Mouse (Mus musculus): ENCODE measurements around the gene Hnrnph2.

Gene Hnrnph2

DNA sequence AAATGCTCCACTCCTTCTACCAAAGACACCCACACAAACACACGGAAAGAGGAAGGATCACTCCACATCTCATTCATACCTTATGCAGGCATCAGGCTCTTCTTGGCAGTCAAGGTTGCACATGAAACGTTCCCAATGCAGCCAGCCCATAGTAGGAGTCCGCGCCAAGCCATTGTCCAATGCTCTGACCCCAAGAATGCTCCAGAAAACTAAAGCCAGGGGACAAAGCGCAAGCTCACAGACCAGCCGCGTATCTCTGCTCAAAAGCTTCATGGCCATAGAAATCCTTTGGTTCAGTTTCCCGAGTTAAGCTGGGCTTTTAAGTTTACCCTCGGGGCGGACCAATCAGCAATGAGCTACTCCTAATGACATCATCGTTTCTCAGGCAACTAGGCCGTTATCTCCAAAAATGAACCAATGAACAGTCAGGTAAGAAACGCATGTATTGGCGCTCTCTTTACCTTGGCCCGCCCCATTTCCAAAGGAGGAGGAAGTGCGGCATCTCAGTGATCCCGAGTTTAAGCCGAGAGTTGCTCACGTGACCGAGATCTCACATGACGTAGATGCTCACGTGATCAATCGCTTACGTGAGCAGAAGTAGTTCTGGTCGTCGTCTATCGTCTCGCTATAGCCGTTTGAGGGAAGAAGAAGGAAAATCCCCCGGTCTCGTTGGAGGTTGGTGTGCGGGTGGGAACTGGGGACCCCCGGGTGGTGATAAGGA is at the start of gene Hnrnph2, which contains the start of gene Gla:
Hnrnph2 (plus strand) TSS at position 521 of the 721 bp plus-strand sequence.
Gla (minus strand) TSS at position 467 of the 721 bp plus-strand sequence.
- peak; percentile 90 for DNase-seq

DNA sequence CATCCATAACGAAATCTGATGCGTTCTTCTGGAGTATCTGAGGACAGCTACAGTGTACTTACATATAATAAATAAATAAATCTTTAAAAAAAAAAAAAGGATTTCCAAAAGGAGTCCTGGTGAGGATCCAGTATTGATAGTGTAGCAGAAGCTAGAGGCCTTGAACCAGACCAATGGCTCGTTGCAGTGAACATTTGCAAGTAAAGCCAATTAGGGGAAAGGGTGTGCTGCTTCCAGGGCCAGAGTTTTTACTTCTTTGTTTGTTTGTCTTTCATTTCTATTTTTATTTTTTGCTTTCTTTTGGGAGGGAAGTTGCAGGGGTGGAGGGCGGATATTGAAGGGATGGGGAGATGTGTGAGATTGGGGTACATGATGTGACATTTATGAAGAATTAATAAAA is 47.7 kb upstream of the Hnrnph2 start:
- no peak for DNase-seq

DNA sequence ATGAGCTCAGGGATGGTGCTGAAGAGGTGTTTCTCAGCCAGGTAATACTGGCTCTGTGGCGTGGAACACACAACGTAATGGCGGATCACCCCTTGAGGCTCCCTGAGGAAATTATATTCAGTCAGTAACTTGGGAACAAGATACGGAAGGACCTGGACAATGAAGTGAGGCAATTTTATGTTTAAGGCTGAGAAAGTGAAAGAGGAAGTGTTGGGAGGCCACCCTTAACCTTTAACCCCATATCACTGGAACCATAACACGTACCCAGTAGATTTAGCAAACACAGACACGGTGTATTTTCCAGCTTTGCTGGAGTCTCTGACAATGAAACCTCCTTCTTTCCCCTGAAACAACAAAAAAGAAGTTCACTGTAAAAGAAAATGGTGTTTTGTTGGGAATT is 46.6 kb upstream of the Hnrnph2 start:
- no peak for DNase-seq

DNA sequence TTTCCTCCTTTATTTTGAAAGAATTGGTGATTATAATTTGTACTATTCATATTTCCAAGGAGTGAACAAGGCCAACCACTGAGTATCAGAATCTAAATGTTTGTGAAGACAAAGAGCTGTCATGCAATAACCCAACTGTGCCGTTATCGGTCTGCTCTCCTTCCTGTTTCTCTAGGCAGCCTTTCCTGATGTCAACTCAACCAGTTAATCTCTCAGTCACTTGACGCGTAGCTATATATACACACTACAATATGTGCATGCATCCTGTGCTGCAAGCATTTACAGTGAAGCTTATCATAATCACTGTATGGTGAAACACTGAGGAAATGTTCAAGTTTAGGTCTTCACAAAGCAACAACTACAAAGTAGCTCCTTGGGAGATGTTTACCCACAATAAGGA is 36.7 kb upstream of the Hnrnph2 start:
- DNase-seq = no peak

DNA sequence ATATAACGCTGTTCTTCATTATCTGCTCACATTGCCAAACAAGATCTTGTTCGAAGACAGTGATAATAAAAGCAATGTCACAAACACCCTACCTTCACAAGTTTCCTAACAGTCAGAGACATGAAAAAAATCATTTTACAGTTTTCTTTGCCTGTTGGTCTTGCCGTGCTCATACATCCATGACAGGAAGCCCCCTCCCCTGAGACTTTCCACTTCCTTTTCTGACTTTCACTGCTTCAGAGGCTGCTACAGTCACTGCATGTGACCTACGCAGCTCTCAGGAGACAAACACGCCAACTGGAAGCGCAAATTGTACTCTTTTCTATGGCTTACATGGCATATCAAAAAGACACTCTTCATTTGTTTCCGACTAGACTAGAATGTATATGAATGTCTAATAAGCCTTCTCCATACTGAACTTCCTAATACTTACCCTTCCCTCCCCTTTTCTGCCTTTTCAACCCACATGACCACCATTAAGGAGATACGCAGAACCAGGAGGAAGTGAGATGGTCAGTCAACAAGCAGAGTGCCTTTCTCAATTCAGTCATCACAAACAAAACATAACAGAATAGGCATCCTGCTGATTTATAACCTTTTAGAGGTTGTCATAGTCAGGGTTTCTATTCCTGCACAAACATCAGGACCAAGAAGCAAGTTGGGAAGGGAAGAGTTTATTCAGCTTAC is 34.3 kb upstream of the Hnrnph2 start:
- no peak for DNase-seq

DNA sequence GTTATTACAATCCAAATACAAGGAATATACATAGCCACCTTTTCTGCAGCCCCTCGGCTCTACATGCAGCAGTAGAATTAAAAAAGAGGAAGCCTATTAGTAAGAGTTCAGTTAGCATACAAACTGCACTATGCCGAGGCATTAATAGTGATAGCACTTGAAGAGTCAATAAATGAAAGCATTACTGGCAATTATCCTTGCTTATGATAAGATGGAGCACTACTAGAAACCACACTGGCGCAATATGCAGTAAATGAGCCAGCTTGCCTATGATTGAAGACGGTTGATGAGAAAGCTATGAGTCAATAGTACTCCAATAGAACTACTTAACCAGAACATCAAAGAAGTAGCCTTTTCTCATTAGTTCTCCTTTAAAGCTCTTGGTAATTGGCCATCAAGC is 23.1 kb upstream of the Hnrnph2 start:
- DNase-seq = no peak

DNA sequence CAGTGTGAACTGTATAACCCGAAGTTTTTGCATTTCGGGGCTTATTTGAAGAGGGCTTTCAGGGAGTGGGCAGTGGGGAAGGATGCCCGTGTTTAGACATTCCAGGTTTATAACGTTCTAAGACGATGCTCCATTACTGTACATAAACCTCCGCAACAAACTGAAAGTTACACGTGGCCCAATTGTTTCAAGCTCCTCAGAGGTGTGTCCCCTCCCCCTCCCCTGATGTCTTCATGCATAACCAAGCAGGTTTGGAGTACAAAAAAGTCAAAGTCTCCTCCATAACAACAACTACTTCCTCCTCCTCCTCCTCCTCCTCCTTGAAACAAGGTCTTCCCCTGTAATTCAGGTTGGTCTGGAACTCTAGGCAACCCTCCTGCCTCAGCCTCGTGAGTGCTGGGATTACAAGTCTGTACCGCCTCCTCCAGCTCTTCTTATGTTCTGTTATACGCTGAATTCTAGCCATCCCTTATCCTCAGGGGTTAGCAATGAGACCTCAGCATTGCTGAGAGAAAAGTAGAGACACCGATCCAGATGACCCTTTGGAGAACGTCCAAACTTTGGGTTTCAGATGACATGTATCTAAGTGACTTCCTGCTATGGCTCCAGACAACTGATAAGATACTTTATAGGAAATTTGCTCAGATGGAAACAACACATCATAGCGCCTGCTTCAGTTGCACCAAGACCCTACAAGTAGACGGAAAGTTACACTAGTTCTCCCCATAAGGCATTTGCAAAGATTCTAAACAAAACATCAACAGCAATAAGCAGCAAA is 20.3 kb upstream of the Hnrnph2 start:
- no peak for DNase-seq

DNA sequence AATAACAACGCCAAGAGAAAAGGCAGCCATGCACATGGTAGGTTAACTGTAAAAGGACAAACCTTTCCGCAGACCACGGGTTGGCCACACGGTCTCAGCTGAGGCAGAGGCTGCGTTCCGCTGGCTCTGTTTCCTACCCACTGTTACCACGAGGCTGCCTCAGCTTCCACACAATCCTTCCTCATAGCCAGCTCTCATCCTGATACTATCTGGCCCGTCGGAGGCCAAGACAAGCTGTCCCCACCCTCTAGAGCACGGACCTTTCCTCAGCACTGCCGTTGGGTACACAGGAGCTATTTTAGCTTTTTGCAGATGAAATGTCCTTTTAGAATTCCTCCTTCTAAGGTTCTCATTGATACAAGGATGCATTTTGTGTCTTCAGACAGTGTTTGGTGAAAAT is 18.7 kb upstream of the Hnrnph2 start:
- peak; percentile 54 for DNase-seq

DNA sequence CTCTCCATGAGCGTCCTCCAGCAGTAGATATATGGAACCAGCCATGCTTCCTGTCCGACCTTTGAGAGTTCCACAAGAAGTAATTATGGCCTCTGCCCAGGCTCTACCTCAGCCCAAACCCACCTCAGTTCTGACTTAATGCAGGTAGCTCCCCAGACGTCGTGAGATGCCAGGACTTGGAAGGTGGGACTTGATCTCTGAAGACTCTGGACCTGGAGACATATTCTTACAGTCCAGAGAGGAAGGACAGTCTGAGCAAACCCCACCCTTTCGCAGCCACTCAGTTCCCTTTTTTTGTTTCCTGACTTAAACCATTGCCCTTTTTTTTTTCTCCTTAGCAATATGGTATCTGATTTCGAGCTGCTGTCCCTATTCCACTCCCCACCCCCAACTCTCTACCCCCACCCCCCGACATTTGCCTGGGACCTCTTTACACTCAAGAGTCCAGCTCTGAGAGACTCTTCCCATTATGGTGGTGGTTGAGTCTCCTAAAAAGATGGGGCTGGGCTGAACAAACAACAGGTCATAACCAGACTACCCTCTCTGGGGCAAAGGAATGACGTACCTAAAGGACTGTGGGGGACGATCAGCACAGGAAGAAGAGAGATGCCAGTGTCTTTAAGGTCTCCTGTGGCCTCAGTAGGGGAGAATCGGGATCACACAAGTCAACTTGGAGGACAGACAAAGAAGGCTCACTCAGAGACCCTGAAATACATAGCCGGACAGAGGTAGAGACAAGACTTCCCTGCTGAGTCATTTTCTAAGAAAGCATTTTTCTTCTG is 17.9 kb upstream of the Hnrnph2 start, which contains the start of gene Btk:
Btk (minus strand) TSS at position 683 of the 782 bp plus-strand sequence.
- no peak for DNase-seq

DNA sequence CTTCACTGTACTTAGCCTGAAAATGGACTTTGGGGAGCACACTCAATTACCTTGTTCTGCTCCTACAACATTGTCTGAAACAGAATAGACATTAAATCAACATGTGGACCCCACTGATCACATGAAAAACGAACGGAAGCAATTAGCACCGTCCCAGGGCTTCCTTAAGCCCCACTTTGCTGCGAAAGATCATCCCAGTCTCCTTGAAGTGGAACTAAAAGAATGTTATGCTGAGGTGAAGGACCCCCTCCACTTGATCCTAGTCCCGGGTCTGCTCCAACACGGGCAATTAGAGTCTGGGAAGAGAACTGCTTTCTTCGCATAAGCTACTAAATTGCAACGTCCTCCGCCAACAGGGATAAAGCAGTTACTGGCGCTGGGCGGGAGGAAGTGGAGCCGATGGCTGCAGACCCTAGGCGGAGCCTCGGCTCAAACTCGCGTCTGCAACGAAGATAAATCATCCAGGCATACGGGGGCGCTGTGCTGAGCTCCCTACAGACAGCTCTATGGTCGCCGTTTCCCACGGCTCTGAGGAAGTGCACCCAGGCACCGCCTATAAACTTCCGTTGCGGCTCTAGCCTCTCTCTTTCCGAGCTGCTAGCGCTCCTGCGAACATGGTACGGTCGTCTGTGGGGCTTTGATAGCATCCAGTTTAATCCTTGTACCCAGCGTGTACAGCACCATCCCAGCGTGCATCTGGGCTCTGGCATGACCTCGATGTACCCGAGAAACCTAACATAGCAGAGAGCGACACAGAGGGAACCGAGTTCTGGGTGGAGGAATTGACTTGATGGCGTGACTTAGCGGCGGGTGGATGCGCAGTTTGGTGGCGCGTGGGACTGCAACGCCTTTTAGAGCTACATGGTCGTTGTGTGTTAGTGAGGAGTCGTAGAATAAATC is 15.6 kb upstream of the Hnrnph2 start, which contains the start of gene Rpl36a:
Rpl36a (plus strand) TSS at position 552 of the 900 bp plus-strand sequence.
- DNase-seq = peak; percentile 92

DNA sequence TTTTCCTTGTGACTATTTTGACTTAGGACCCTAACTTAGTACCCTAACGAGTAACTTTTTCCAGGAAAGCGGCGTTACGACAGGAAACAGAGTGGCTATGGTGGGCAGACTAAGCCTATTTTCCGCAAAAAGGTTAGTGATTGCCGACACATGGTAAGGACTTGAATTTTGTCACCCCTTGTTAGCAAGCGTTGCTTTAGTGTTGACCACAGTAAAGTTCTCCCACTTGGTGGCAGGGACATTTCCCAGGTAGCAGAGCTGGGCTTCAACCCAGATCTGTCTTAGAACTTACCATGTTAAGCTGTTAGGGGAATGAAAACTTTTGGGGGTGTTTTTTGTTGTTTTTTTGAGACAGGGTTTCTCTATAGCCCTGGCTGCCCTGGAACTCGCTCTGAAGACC is 14.5 kb upstream of the Hnrnph2 start:
- DNase-seq = no peak

DNA sequence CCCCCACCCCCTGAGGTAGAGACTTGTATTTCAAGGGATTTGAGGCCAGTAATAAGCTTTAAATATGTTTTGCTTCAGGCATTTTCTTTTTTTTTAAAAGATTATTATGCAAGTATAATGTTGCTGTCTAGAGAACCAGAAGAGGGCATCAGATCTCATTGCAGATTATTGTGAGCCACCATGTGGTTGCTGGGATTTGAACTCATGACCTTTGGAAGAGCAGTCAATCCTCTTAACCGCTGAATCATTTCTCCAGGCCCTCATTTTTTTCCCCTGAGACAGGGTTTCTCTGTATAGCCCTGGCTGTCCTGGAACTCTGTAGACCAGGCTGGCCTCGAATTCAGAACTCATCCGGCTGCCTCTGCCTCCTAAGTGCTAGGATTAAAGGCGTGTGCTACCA is 12.7 kb upstream of the Hnrnph2 start:
- no peak for DNase-seq

DNA sequence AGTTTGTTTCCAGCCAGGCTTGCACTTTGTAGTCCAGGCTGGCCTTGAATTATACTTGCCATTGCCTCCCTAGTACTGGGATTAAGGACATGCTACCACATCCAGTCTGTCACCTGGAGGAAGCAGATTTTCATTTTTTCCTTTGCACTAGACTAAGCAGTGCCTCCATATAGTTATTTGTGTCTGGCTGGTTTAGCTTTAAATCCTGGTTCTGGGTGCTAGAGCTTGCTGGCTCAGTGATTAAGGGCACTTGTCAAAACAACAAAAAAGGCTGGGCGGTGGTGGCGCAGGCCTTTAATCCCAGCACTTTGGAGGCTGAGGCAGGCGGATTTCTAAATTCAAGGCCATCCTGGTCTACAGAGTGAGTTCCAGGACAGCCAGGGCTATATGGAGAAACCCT is 12.0 kb upstream of the Hnrnph2 start:
- DNase-seq = no peak

DNA sequence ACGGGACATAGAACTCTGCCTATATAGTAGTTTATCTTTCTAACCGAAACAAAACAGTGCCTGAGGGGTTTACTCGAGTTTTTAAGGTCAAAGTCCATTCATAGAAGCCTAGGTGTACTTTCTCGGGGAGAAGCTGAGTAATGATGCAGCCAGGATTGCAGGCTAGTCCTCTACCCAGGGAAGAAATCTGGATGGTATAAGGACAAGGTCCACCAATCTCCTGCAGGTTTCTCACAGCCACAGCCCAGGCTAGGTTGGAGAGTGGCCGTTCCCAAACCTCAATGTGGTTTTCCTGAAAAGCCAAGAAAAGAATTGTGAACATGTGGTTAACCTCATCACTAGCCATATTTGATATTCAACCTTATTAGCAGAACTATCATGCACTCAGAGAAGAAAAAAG is 11.1 kb upstream of the Hnrnph2 start:
- DNase-seq = no peak

DNA sequence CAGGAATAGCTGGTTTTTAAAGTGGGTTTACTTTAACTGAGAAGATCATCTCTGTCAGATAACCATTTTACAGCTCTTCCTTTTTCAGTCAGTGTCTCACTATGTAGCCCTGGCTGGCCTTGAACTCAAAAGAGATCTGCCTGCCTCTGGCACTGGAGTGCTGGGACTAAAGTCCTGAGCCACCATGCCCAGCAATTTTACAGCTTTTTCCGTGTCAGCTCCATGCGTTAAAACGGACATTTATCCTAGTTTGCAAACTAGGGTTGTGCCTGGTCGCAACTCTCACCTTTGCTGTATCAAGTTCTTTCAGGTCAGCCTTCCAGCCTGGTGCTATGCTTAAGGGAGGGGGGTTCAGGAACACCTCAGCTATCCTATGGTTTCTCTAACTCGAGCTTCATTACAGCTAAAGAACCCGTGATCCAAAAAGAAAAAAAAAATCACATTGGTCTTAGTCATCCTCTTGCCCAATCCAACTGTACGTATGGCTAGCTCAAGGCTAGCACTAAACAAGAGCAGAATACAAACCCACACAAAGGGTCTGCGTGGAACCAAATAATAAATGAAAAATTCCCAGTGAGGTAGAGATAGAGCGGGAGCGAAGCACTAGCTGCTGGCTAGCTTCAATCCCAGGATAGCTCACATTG is 935 bp upstream of the Hnrnph2 start:
- no peak for DNase-seq

DNA sequence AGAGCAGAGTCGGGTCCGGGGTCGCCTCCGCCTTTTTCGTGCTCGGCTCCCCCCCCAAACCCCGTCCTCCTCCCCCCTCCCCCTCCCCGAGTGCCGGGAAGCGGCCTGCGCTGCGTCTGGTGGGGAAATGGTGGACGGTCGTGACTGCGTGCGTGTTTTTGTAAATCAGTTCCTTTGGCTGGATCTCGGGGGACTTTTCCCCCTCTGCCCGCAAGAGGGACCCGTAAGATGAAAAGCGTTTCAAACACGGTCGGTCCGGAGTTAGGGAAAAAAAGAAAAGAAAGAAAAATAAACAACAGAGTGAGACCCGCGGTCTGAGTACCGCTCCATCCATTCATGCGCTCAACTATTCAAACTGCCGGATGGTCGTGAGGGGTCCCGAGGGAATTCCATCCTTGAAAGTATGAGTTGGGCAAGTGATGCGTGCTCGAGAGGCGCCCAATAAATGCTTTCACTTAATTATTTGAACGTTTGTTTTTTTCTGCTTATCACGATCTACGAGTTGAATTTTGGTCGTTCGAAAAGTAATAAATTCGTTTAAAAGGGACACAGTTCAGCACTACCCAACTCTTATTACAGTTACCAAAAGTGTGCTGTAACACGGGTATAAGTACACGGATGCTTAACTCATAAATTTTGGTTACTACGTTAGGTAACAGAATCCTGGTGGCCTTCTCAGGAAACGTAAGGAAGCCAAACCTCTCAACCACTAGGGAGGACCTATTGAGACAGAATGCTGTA is 571 bp downstream of the Hnrnph2 start:
- peak; percentile 68 for DNase-seq

DNA sequence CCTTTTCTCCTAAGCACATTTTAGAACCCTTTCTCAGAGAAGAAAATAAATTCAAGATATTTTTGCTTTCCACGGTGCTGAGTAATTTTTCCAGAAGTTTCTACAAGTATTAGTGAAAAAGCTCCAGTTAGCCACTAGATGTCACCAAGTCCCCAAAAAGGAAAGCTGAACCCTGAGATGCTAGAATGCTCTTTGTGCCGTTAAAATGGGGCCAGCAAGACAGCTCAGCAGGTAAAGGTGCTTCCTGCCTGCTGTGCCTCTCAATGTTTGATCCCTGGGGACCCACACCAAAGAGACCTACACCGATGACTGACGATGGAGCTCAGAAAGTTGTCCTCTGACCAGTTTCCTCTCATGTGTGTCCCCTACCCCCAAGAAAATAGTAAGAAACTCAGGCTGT is 8.5 kb downstream of the Hnrnph2 start:
- DNase-seq = no peak

DNA sequence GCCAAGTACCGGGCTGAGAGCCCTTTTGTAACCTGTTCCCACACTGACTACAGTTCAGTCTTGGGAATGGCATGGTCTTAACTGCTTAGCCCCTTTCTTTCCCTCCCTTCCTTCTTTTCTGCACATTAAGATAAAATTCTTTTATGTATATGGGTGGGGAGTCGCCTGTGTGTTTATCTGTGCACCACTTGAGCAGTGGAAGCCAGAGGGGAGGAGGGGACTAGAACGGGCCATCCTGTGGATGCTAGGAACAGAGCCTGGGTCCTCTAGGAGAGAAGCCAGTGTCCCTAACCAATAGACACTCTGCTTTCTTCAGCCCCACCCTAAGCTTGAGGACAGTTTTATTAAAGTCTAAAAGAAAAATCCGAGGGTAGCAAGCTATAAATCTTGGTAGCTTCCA is 10.0 kb downstream of the Hnrnph2 start:
- DNase-seq = peak; percentile 32

DNA sequence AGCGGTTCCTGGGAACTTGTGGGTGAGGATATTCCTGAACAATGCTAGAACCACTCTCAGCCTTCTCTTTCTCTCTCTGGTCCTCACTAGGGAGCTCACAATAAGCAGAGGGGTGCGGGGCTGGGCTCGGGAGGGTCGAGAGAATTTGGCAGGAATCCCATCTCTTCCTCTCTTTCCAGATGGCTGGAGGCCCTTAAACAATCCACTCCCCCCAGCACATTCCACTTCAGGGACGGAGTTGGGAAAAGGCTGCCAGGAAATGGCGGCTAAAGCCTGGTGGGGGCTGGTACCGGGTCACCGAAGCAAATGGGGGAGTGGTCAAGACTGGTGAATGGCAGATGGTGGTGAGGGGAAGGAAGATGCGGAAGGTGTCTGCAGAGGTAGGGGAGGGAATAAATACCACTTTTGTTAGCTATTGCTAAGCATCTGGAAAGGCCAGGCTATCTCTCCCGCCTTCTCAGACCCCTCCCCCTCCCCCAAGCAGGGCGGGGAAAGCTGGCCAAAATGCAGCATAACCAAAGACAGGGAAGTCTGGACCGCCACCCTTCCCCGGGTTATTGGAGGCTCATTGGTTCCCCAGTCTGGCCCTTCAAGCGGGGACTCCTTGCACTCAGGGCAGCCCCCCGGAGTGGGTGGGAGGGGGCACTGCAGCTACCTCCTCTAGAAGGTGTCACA is 11.4 kb downstream of the Hnrnph2 start:
- peak; percentile 75 for DNase-seq

DNA sequence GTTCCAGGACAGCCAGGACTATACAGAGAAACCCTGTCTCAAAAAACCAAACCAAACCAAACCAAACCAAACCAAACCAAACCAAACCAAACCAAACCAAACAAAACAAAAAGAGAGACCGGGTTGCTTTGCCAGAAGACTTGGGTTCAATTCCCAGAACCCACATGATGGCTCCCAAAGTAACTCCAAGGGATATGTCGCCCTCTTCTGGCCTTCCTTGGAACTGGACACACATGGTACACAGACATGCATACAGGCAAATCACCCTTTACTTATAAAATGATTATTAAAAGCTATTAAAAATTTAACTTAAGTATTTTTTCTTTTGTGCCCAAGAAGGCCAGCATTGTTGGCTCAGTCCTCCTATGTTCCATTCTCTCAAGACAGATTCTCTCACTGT is 13.3 kb downstream of the Hnrnph2 start:
- DNase-seq = peak; percentile 64
